Mouse (Mus musculus) forebrain, embryonic 10.5 days (tissue): ENCODE results near the gene Sh3rf1. TPM values are rescaled to one million over a fixed set of nuclear protein-coding genes. Genes with fewer than 3 reads are reported as not detected.

Experiments
- DNase-seq: peaks from one replicate; pipeline ENCODE4 v3.0.0-alpha.2; 2017; ENCODE audit warnings: low spot score; ENCODE audit errors: extremely low spot score
- H3K27ac ChIP-seq: fragments of 300-500 bp; sonication (generic); 2 replicates; pipeline ENCODE4 v1.5.1; 2016; ENCODE audit warnings: mild to moderate bottlenecking
- H3K27me3 ChIP-seq: fragments of 300-500 bp; sonication (generic); 2 replicates; pipeline ENCODE4 v1.6.1; 2016; ENCODE audit warnings: mild to moderate bottlenecking; ENCODE audit not compliant: poor library complexity, severe bottlenecking
- H3K36me3 ChIP-seq: fragments of 300-500 bp; sonication (generic); replicated peaks from 2 replicates; pipeline ENCODE4 v1.6.1; 2016; ENCODE audit warnings: mild to moderate bottlenecking, moderate library complexity
- H3K4me1 ChIP-seq: fragments of 300-500 bp; sonication (generic); 2 replicates; pipeline ENCODE4 v1.6.1; 2016
- H3K4me3 ChIP-seq: fragments of 300-500 bp; sonication (generic); 2 replicates; pipeline ENCODE4 v1.5.1; 2016; ENCODE audit warnings: mild to moderate bottlenecking, moderate library complexity
- H3K9me3 ChIP-seq: fragments of 300-500 bp; sonication (generic); 2 replicates; pipeline ENCODE4 v1.6.1; 2016; ENCODE audit warnings: mild to moderate bottlenecking, moderate library complexity
- WGBS: fragments of 180-500 bp; shearing (Covaris S2); methylation state at CpG from one replicate; pipeline ENCODE4 v1.1.7; 2016; 5-methylcytosine and 5-hydroxymethylcytosine counted together
- polyA plus RNA-seq: library from polyadenylated mRNA; unstranded; fragments of >200 nt; fragmentation: Nextera tagmentation; extraction: Ambion mirVana; gene quantifications from 2 replicates; pipeline ENCODE4 v1.2.1, GENCODE M21; 2016

Gene Sh3rf1
- polyA plus RNA-seq, 1 experiment from 2014 or later, result 18.2 TPM

DNA sequence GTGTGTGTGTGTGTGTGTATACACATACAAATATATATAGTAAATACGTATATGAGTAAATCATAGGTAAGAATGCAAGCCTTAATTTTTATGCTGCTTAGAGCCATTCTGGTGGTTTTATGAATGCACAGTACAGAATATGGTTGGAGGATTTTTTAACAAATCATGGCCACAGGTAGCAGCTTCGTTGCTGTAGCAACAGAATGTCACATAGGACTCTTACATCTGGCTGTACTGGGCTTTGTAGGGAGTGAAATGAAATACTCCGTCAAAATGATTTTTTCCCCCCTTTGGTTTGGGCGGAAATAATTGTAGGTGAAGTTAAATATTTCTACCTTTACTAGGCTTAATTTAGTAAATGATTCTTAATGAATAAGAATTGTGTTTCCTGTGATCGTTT, 3.0 kb downstream of the Sh3rf1 start:
- H3K4me1 ChIP-seq, result peaks cover 76% of the 10 kb centered on the region
- no peak for DNase-seq
- 0 out of 2 replicates have a peak, but pooled peaks cover 12% of the 10 kb centered on the region for H3K27me3 ChIP-seq
- WGBS, result 84% methylated on average over 5 of the region's 5 CpGs
- peaks cover 45% of the 10 kb centered on the region for H3K36me3 ChIP-seq
- no peaks in the 10 kb centered on the region for H3K9me3 ChIP-seq
- peak overlapping the region; percentile 87 for H3K4me3 ChIP-seq
- no peak overlapping the region for H3K27ac ChIP-seq

DNA sequence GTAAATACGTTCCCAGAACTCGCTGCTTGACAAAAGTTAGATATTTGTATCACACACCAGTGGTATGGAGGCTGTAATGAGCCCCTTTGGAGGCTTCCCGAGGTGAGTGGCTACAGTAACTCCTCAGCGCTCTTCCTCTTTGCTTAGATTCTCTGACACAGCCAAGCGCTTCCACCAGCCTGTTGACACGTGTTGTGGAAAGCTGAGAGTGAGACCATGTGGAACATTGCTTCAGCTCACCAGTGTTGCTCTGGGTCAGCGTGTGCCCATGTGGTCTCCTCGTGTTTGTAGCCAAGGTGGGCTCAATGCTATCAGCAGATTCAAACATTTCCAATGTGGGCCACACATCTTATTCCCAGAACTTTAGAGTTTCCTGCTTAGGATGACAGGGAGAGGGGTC, 5.0 kb downstream of the Sh3rf1 start:
- 84% methylated on average over 8 of the region's 8 CpGs for whole genome bisulfite sequencing
- no peak for DNase-seq
- Histone ChIP-seq H3K27me3 (no peaks in the 10 kb centered on the region), H3K4me3 (no peak overlapping the region), H3K9me3 (no peaks in the 10 kb centered on the region), H3K36me3 (peaks cover 57% of the 10 kb centered on the region), H3K4me1 (peaks cover 68% of the 10 kb centered on the region), H3K27ac (no peak overlapping the region)

DNA sequence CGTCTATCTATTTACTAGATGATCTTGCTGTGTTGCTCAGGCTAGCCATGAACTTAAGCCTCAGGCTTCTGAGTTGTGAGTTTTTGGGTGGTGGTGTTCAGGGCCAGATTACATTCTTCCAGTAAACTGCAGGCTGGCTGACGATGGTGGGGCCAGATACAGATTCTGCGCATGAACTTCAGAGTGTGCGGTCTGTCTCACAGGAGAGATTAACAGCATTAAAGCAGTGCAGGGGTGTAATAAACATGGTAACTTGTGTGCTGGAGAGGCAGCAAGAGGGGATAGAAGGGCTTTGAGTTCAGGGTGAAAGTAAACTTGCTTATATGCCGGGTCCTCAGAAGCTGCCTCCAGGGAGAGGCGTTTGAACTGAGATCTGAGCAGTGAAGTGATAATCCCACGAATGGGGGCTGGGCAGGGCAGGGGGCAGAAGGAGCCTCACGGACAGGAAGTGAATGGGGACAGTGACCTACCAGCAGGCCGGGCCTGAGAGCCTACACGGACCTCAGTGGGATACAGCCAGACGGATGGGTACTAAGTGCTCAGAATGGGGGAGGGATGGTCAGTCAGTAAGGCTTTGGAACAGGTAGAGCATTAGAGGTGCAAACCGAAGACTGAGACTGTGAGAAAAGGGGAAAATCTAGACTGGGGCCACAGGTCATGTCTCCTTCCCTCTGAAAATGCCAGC, 6.0 kb downstream of the Sh3rf1 start:
- Histone ChIP-seq H3K9me3 (no peaks in the 10 kb centered on the region), H3K4me3 (no peak overlapping the region), H3K27me3 (no peaks in the 10 kb centered on the region), H3K4me1 (peaks cover 62% of the 10 kb centered on the region), H3K27ac (no peak overlapping the region), H3K36me3 (peaks cover 65% of the 10 kb centered on the region)
- WGBS, result 71% methylated on average over 12 of the region's 12 CpGs
- DNase-seq, result no peak

DNA sequence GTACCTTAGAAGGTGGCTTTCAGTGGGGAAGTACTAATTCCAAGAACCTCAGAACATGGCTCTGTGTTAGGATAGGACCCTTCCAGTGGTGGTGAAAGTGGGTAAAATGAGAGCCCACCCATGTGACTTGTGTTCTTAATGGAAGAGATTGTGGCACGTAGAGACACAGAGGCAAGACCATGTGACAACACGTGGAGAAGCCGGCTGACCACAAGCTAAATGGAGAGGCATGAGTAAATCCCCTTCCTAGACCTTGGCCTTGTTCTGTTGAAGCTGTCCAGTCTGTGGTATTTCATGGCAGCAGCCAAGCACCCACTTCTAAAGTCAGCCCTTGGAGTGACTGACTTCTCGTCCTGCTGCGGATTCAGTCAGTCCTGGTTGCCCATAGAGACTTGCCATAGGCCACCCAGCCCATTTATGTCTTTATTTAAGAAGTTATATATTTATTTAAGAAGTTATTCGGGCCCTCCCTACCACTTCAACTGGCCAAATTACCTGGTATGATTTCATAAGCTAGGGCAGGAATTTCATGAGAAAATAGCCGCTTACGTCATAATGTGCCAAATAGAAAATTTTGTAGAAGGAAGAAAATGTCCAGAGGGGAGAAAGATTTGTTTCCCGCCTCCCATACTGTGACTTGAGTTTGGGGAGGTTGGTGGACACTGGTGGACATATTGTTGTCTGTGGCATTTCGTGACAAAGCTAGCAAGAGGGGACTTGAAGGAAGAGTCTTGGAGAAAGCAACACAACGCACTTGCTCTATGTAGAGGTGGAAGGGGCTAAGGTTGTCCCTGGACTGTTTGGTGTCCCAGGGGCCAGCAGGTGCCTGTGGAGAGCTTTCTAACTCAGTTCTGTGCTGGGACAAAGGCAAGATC, 7.4 kb downstream of the Sh3rf1 start:
- H3K4me1 ChIP-seq, result peaks cover 54% of the 10 kb centered on the region
- H3K36me3 ChIP-seq, result peaks cover 63% of the 10 kb centered on the region

DNA sequence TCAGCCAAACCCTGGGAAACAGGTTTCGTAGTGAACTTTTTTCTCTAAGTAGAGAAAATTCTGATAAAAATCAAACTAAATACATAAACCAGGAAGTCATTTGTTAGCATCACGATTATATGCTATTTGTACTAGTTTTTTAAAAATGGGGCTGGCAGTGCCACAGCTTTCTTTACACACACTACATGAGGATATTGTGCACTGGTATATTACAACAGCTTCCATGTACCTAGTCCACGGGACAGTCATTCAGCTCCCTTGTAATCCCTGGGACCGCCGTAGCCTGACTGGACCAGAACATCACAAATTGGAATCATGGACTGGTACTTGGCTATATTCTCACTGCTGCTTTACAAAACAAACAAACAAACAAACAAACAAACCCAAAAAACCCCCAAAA, 11.8 kb downstream of the Sh3rf1 start:
- 91% methylated on average over 5 of the region's 5 CpGs for WGBS
- H3K36me3 ChIP-seq, result peaks cover 51% of the 10 kb centered on the region
- no peak overlapping the region for H3K27ac ChIP-seq
- no peaks in the 10 kb centered on the region for H3K9me3 ChIP-seq
- no peaks in the 10 kb centered on the region for H3K27me3 ChIP-seq
- DNase-seq, result no peak
- H3K4me1 ChIP-seq, result peaks cover 35% of the 10 kb centered on the region
- H3K4me3 ChIP-seq, result no peak overlapping the region

More for the DNA sequence above, 7.4 kb downstream of the Sh3rf1 start:
- 95% methylated on average over 11 of the region's 11 CpGs for WGBS
- Histone ChIP-seq H3K27ac (no peak overlapping the region), H3K4me3 (no peak overlapping the region), H3K27me3 (no peaks in the 10 kb centered on the region), H3K9me3 (no peaks in the 10 kb centered on the region)
- no peak for DNase-seq

DNA sequence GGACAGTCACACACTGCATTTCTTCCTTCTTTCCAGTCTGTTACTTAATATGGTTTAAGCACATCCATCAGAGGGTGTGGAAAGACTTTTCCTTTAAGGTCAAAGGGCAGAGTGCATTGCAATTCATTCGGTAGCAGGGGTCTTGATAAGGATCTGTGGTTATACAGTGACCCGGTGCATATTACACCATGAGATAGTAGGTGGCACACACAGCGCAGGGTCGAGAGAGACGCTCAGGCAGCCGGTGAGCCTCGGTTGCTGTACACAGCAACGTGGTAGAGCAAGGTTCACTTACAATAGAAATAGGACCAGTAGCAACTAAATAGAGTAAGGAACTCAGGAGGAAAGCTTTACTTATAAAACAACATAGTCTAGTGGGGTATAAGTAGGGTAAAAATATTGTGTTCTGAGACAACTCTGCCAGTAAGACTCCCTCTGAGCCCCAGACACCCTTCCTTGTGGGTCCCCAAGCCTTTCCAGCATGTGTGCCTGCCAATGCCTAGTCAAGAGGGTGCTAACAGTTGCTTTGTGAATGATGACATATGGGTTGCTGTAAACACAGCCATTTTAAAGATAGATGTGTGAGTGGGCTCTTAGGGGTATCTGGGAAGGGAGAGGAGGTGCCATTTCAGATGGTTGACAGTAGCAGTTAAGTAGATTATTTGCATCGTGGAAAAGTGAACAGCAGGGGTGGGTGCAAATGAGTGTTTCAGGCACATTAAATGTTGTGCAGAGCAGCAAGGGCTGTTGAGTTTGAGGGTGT, 13.0 kb downstream of the Sh3rf1 start:
- 82% methylated on average over 9 of the region's 9 CpGs for WGBS

DNA sequence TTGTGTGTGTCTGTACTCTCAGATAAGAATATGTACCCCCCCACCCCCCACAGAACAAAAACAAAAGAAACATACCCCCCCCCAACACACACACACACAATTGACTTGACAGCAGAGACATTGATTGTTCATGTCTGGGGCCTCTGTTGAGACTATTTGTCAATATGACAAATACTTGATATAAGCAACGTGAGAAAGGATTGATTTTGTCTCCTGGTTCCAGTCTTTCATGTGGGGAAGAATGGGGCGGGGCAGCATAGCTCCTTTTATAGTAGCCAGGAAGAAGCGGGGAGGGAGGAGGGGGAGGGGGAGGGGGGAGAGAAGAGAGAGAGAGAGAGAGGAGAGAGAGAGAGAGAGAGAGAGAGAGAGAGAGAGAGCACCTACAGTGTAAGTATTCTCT, 15.9 kb downstream of the Sh3rf1 start:
- 70% methylated on average over 3 of the region's 3 CpGs for WGBS
- no peak for DNase-seq
- H3K9me3 ChIP-seq, result peaks cover 28% of the 10 kb centered on the region
- peaks cover 34% of the 10 kb centered on the region for H3K4me1 ChIP-seq
- peaks cover 61% of the 10 kb centered on the region for H3K36me3 ChIP-seq
- no peak overlapping the region for H3K4me3 ChIP-seq
- no peak overlapping the region for H3K27ac ChIP-seq
- H3K27me3 ChIP-seq, result no peaks in the 10 kb centered on the region

More for the DNA sequence above, 13.0 kb downstream of the Sh3rf1 start:
- H3K36me3 ChIP-seq, result peaks cover 51% of the 10 kb centered on the region
- H3K27ac ChIP-seq, result 0 out of 2 replicates have a peak overlapping the region, but pooled peaks have one; percentile 65
- no peaks in the 10 kb centered on the region for H3K27me3 ChIP-seq
- no peak overlapping the region for H3K4me3 ChIP-seq
- no peak for DNase-seq
- H3K4me1 ChIP-seq, result peaks cover 35% of the 10 kb centered on the region
- peaks cover under 1% of the 10 kb centered on the region; the same call in 1 of the 2 replicates for H3K9me3 ChIP-seq

DNA sequence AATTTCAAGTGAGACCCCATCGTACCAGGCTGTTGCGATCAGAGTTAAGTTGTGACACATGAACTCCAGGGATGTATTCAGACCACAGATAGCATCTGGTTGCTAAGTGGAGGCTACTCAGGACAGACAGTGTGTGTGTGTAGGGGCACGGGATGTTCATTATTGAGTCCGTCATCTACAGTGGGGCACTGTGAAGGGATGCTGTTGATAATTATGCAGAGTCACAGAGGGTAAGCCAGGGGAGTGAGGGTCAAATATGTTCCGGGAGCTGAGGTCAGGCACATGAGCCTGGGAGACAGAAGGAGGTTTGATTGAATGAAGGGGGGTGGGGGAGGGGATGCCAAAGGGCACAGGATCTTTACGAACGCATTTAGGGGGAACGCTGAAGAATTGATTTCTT, 17.6 kb downstream of the Sh3rf1 start:
- Histone ChIP-seq H3K27me3 (no peaks in the 10 kb centered on the region), H3K36me3 (peaks cover 72% of the 10 kb centered on the region), H3K4me3 (no peak overlapping the region), H3K4me1 (peaks cover 26% of the 10 kb centered on the region), H3K9me3 (peaks cover 37% of the 10 kb centered on the region), H3K27ac (no peak overlapping the region)
- 69% methylated on average over 8 of the region's 8 CpGs for WGBS
- no peak for DNase-seq

DNA sequence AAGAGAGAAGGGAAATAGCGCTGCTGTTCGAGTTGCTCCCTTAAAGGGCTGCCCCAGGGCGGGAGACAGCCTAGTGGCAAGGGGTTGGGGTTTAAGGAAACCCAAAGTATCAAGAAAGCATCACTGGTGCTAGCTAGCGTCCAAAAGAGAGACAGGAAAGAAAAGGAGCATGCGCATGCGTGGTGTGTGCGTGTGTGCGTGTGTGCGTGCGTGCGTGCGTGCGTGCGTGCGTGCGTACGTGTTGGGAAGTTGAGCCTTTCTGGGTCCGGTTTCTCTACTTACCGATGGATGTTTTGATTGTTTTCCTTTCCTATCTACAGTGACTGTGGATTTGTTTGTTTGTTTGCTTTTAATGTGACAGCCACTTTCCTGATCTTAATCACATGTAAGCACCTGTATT, 19.2 kb downstream of the Sh3rf1 start:
- Histone ChIP-seq H3K4me3 (no peak overlapping the region), H3K4me1 (peaks cover 33% of the 10 kb centered on the region), H3K9me3 (peaks cover 37% of the 10 kb centered on the region), H3K36me3 (peaks cover 66% of the 10 kb centered on the region), H3K27ac (no peak overlapping the region), H3K27me3 (no peaks in the 10 kb centered on the region)
- no peak for DNase-seq
- WGBS, result 97% methylated on average over 19 of the region's 19 CpGs

DNA sequence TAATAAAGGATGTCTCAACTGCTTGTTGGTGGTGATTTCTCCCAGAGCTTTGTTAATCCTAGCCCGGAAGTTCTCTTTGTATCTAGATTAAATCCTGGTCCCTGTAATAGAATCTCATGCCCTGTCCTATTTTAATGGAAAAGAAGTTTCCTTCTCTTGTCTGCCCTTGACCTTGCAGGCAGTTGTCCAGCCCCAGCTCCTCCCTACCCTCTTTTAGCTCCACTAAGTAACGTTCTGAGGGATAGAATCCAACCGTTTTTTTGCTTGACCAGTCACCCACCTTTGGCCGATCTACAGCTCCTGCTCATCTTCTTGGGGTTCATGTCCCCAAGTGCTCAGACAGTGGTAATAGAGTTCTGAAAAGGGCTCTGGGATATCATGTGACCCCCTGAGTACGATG, 19.8 kb downstream of the Sh3rf1 start:
- WGBS, result 94% methylated on average over 5 of the region's 5 CpGs

DNA sequence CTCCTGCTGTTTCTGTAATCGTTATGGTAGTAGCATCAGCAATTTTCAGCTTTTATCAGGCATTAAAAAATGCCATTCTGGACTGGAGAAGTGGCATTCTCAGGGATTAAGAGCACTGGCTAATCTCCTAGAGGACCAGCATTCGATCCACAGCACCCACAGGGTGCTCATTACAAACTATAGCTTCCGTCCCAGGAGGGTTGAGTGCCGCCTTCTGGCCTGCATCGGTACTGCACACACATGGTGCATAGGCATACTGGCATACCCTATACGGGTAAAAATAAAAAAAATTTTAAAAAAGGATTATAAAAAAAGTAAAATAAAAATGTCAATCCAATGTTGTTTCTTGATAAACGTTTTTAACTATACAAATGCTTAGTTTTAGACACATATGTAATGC, 20.5 kb downstream of the Sh3rf1 start:
- no peak for DNase-seq
- peaks cover 39% of the 10 kb centered on the region for H3K4me1 ChIP-seq
- H3K27ac ChIP-seq, result no peak overlapping the region
- H3K9me3 ChIP-seq, result peaks cover 41% of the 10 kb centered on the region
- no peak overlapping the region for H3K4me3 ChIP-seq
- peaks cover 61% of the 10 kb centered on the region for H3K36me3 ChIP-seq
- WGBS, result 95% methylated on average over 7 of the region's 7 CpGs
- no peaks in the 10 kb centered on the region for H3K27me3 ChIP-seq

More for the DNA sequence above, 19.8 kb downstream of the Sh3rf1 start:
- Histone ChIP-seq H3K4me1 (peaks cover 39% of the 10 kb centered on the region), H3K36me3 (peaks cover 60% of the 10 kb centered on the region), H3K4me3 (no peak overlapping the region), H3K27me3 (no peaks in the 10 kb centered on the region), H3K9me3 (peaks cover 38% of the 10 kb centered on the region), H3K27ac (no peak overlapping the region)
- no peak for DNase-seq

DNA sequence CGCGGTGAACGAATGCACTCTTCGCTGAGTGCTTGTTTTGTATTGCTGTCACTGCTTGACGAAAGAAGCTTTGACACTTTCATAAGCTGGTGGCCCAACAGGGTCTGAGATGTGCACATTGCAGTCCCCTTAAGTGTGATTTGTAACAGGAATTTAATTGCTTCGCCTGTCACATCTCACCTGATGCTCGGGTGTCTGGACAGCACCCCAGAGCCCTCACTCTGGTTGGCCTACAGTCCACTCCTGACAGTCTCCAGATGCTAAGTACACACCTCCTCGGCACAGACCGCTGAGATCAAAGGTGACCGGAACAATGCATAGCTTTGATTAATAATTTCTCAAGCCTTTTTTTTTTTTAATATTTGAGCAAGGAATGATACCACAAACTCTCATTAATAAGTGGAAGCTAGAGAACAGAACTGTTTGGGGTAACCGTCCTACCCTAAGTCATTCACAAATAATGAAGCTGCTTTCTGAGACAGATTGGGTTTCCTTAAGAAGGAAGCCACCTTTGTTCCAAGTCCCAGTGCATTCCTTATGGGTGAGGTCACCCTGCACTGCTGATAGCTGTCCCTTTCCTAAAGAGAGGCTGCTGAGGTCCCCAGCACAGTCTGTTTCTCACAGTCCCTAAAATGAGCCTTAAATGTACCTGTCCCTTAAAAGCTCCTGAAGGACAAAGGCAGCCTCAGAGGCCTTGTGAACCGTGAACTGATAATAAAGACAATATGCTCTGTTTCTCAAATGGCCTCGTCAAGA, 23.8 kb downstream of the Sh3rf1 start:
- peaks cover 66% of the 10 kb centered on the region for H3K36me3 ChIP-seq
- peak; percentile 45 for DNase-seq
- H3K4me1 ChIP-seq, result peaks cover 23% of the 10 kb centered on the region
- WGBS, result 53% methylated on average over 13 of the region's 13 CpGs
- H3K9me3 ChIP-seq, result peaks cover 59% of the 10 kb centered on the region
- no peak overlapping the region for H3K4me3 ChIP-seq
- no peaks in the 10 kb centered on the region for H3K27me3 ChIP-seq
- peak overlapping the region; percentile 78 for H3K27ac ChIP-seq
